Mouse (Mus musculus): ENCODE results near the gene Ppil3. TPM values are rescaled to one million over a fixed set of nuclear protein-coding genes. Genes with fewer than 3 reads are reported as not detected.

Ppil3 gene
- polyA plus RNA-seq, 1 experiment from 2014 or later = 49.8 TPM

DNA sequence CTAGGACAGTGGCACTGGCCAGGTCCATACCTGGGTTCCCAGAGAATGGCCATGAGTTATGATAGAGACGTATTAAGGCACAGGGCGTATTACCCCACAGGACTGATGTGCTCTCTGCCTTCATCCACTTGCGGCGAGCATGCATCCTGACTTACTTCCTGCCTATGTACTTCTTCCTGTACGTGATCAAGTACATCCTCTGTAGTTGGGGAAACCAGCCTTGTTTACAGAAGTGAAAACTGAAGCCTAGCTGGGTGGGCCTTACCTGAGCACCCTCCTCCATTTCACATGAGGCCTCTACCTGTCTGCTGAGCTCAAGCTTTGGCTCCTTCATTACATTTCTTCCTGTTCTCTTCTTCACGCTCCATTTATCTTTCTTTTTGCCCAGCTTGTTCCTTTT lies 9.0 kb upstream of the Ppil3 start:
- no peak overlapping the region for H3K4me3 ChIP-seq (ENCODE audit: low read depth, low read length)
- no peaks in the 10 kb centered on the region for H3K4me1 ChIP-seq (ENCODE audit: control insufficient read depth, insufficient read depth, low read length)
- no peaks in the 10 kb centered on the region for H3K9me3 ChIP-seq (replicated peaks; ENCODE audit: control insufficient read depth, low read length, poor library complexity, severe bottlenecking)
- H3K9ac ChIP-seq (ENCODE audit: low read depth, low read length) = no peak overlapping the region
- H3K27ac ChIP-seq (ENCODE audit: low read length) = no peak overlapping the region
- ATAC-seq = no peak
- no peaks in the 10 kb centered on the region for H3K27me3 ChIP-seq (ENCODE audit: control insufficient read depth, insufficient read depth, low read depth, low read length)
- 95% methylated on average over 6 of the region's 6 CpGs for WGBS
- H3K36me3 ChIP-seq (ENCODE audit: control insufficient read depth, insufficient read depth, low read length) = peaks cover 34% of the 10 kb centered on the region
- H3K4me2 ChIP-seq (ENCODE audit: low read length) = no peak overlapping the region

DNA sequence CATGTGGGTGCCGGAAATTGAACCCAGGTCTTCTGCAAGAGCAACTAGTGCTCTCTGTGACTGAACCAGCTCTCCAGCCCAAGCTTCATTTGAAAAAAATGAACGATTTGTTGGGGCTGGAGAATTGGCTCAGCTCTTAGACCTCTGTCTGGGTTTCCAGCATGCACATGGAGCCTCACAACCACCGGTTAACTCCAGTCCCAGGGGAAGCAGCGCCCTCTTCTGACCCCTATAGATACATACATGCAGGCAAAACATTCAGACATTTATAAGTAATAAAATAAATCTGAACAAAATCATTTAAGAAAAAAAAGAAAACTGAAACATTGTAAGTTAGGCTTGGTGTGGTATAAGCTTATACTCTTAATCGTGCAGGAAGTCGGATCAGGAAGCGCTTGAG lies 3.1 kb upstream of the Ppil3 start:
- no peaks in the 10 kb centered on the region for H3K27me3 ChIP-seq (ENCODE audit: control insufficient read depth, insufficient read depth, low read depth, low read length)
- no peak overlapping the region for H3K4me3 ChIP-seq (ENCODE audit: low read depth, low read length)
- 90% methylated on average over 7 of the region's 7 CpGs for WGBS
- no peak overlapping the region for H3K9ac ChIP-seq (ENCODE audit: low read depth, low read length)
- no peaks in the 10 kb centered on the region for H3K9me3 ChIP-seq (replicated peaks; ENCODE audit: control insufficient read depth, low read length, poor library complexity, severe bottlenecking)
- H3K4me1 ChIP-seq (ENCODE audit: control insufficient read depth, insufficient read depth, low read length) = peaks cover 21% of the 10 kb centered on the region
- no peak for ATAC-seq
- H3K36me3 ChIP-seq (ENCODE audit: control insufficient read depth, insufficient read depth, low read length) = peaks cover 22% of the 10 kb centered on the region
- no peak overlapping the region for H3K27ac ChIP-seq (ENCODE audit: low read length)
- no peak overlapping the region for H3K4me2 ChIP-seq (ENCODE audit: low read length)

DNA sequence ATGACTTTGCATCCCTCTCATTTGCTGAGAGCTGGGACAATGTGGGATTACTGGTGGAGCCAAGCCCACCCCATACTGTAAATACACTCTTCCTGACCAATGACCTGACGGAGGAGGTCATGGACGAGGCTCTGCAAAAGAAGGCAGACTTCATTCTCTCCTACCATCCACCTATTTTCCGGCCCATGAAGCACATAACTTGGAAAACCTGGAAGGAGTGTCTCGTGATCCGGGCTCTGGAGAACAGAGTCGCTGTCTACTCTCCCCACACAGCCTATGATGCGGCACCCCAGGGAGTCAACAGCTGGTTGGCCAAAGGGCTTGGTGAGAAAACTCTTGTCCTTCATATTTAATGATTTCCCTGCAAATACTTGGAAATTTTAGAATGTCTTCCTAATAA lies 2.5 kb upstream of the Ppil3 start:
- Histone ChIP-seq H3K36me3 (ENCODE audit: control insufficient read depth, insufficient read depth, low read length) (peaks cover 18% of the 10 kb centered on the region), H3K27ac (ENCODE audit: low read length) (no peak overlapping the region), H3K4me3 (ENCODE audit: low read depth, low read length) (no peak overlapping the region), H3K27me3 (ENCODE audit: control insufficient read depth, insufficient read depth, low read depth, low read length) (no peaks in the 10 kb centered on the region), H3K4me1 (ENCODE audit: control insufficient read depth, insufficient read depth, low read length) (peaks cover 21% of the 10 kb centered on the region), H3K4me2 (ENCODE audit: low read length) (no peak overlapping the region), H3K9me3 (replicated peaks; ENCODE audit: control insufficient read depth, low read length, poor library complexity, severe bottlenecking) (no peaks in the 10 kb centered on the region), H3K9ac (ENCODE audit: low read depth, low read length) (no peak overlapping the region)
- no peak for ATAC-seq
- WGBS = 94% methylated on average over 7 of the region's 7 CpGs

DNA sequence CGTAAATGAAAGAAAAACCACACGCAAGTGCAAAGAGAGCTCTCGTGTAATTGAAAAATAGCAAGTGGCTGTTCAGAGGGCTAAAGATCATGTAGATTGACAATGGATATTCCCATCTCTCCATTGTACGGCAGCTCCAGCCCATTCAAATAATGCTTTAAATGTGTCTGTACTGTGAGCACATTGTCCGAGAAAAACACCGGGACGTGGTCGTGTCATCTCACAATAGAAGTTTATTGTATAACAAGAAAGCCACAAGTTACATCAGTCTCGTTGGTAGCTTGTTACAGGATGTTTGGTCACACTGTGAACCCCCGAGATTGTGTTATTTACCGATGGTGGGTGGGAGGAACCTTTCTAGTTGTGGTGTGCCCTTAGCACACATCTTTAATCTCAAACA lies 575 bp upstream of the Ppil3 start:
- H3K9me3 ChIP-seq (replicated peaks; ENCODE audit: control insufficient read depth, low read length, poor library complexity, severe bottlenecking) = no peaks in the 10 kb centered on the region
- peaks cover 21% of the 10 kb centered on the region for H3K4me1 ChIP-seq (ENCODE audit: control insufficient read depth, insufficient read depth, low read length)
- peak overlapping the region; percentile 87 for H3K27ac ChIP-seq (ENCODE audit: low read length)
- no peaks in the 10 kb centered on the region for H3K27me3 ChIP-seq (ENCODE audit: control insufficient read depth, insufficient read depth, low read depth, low read length)
- H3K4me3 ChIP-seq (ENCODE audit: low read depth, low read length) = peak overlapping the region; percentile 76
- peak; percentile 30 for ATAC-seq
- 6% methylated on average over 11 of the region's 11 CpGs for WGBS
- peaks cover 11% of the 10 kb centered on the region for H3K36me3 ChIP-seq (ENCODE audit: control insufficient read depth, insufficient read depth, low read length)
- peak overlapping the region; percentile 85 for H3K4me2 ChIP-seq (ENCODE audit: low read length)
- peak overlapping the region; percentile 82 for H3K9ac ChIP-seq (ENCODE audit: low read depth, low read length)

DNA sequence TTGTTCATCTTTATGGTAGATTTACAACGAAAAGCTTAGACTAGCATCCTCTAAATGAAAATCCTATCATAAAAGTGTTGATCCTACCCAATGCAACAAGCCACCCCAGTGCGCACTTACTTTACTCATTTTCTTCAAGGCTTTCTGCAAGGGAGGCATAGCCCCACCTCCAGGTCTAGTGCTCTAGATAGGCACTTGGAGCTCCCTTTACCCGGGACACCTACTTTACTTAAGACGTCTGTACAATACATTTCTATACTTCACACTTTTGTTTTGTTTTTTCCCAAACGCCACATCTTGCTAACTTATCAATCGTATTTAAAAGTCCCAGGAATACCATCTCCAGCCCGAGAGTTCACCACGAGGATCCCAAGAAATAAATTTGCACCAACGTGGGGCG lies 595 bp downstream of the Ppil3 start:
- 11% methylated on average over 10 of the region's 10 CpGs for WGBS
- Histone ChIP-seq H3K4me2 (ENCODE audit: low read length) (peak overlapping the region; percentile 85), H3K27me3 (ENCODE audit: control insufficient read depth, insufficient read depth, low read depth, low read length) (no peaks in the 10 kb centered on the region), H3K27ac (ENCODE audit: low read length) (peak overlapping the region; percentile 87), H3K9ac (ENCODE audit: low read depth, low read length) (peak overlapping the region; percentile 82), H3K9me3 (replicated peaks; ENCODE audit: control insufficient read depth, low read length, poor library complexity, severe bottlenecking) (no peaks in the 10 kb centered on the region), H3K4me3 (ENCODE audit: low read depth, low read length) (peak overlapping the region; percentile 76), H3K36me3 (ENCODE audit: control insufficient read depth, insufficient read depth, low read length) (peaks cover 10% of the 10 kb centered on the region; the same call in 1 of the 2 replicates), H3K4me1 (ENCODE audit: control insufficient read depth, insufficient read depth, low read length) (peaks cover 21% of the 10 kb centered on the region)
- ATAC-seq = no peak

DNA sequence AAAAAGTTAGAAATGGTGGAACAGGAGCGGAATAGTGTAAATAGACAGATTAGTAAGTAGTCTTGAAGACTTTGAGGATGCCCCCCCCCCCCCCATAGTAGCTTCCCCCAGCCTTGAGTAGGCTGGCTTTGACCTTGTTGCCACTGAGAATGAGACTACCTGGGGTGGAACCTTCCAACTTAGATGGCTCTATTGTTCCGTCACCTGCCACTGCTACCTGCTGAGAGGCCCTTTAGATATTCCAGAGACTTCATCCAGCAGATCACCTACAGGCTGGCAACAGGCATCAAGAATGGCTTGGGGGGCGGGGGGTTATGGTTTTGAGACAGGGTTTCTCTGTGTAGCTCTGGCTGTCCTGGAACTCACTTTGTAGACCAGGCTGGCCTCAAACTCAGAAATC lies 20.7 kb downstream of the Ppil3 start:
- no peaks in the 10 kb centered on the region for H3K27me3 ChIP-seq (ENCODE audit: control insufficient read depth, insufficient read depth, low read depth, low read length)
- H3K27ac ChIP-seq (ENCODE audit: low read length) = no peak overlapping the region
- 0 out of 2 replicates have a peak, but pooled peaks have one; percentile 1 for ATAC-seq
- H3K9me3 ChIP-seq (replicated peaks; ENCODE audit: control insufficient read depth, low read length, poor library complexity, severe bottlenecking) = no peaks in the 10 kb centered on the region
- H3K4me1 ChIP-seq (ENCODE audit: control insufficient read depth, insufficient read depth, low read length) = peaks cover 20% of the 10 kb centered on the region
- no peak overlapping the region for H3K9ac ChIP-seq (ENCODE audit: low read depth, low read length)
- 82% methylated on average over 3 of the region's 3 CpGs for WGBS
- H3K4me2 ChIP-seq (ENCODE audit: low read length) = no peak overlapping the region
- H3K36me3 ChIP-seq (ENCODE audit: control insufficient read depth, insufficient read depth, low read length) = peaks cover 14% of the 10 kb centered on the region
- no peak overlapping the region for H3K4me3 ChIP-seq (ENCODE audit: low read depth, low read length)

DNA sequence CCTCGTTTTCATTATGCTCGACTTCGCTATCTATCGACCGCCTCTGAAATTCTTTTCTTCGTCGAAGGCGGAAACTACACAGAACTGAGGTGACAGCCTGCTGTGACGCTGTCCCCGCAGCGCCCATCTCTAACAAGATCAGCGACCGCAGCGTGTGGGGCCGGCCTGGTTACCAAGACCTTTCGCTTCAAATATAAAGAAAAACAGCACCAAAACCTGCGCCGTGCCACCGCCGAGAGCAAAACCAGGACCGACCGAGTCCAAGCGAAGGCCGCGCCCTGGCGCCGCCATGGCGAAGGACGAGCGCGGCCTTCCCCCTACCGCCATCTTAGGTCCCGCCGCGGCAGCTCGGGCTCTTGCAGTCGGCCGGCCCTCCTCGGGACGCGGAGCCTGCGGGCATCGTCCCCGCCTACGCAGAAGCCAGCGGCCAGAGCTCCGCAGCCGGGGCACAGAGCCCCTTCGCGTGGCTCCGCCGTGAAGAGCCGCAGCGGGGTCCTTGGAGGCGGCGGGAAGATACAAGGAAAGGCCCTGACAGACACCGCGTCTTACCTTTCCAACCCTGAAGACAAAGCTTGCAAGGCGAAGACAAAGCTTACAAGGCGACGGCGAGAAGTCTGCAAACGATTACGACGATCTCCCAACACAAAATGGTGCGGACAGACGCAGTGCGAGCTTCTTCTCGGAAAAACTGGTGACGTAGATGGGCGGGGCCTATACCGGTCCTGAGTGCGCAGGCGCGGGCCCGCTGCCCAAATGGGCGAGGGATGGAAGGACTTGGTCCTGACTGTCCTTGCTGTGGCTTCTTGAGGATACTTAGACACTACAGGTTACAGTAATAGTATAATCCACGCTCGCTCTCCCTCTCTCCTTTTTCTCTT lies 21.7 kb downstream of the Ppil3 start, which contains the start of gene Clk1:
TSS of gene Clk1 (minus strand) at position 696 of the 878 bp plus-strand sequence.
- Histone ChIP-seq H3K27me3 (ENCODE audit: control insufficient read depth, insufficient read depth, low read depth, low read length) (no peaks in the 10 kb centered on the region), H3K9me3 (replicated peaks; ENCODE audit: control insufficient read depth, low read length, poor library complexity, severe bottlenecking) (no peaks in the 10 kb centered on the region), H3K36me3 (ENCODE audit: control insufficient read depth, insufficient read depth, low read length) (peaks cover 22% of the 10 kb centered on the region), H3K9ac (ENCODE audit: low read depth, low read length) (peak within 1 kb of the TSS; percentile 100), H3K27ac (ENCODE audit: low read length) (peak within 1 kb of the TSS; percentile 99), H3K4me2 (ENCODE audit: low read length) (peak within 1 kb of the TSS; percentile 77), H3K4me3 (ENCODE audit: low read depth, low read length) (peak within 1 kb of the TSS; percentile 97), H3K4me1 (ENCODE audit: control insufficient read depth, insufficient read depth, low read length) (peaks cover 20% of the 10 kb centered on the region)
- ATAC-seq = peak; percentile 93
- WGBS = under 1% methylated on average over 72 of the region's 79 CpGs

DNA sequence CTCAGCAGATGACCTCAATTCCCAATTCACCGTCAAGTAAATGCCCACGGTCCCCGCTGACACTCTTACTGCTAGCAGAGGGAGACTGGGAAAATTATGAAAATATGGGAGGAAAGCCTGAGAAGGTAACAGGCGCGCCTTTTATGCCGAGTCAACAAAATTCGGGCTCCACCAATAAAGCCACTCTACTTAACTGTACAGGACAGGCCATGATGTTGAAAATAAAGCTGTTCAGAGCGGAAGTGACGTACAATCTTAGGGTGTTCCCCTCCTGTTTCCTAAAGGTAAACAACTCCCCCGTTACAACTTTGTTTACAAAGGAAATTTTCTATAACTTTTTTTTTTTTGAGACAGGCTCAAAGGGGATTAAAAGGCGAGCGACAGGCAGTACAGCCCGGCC lies 22.4 kb downstream of the Ppil3 start:
- 8% methylated on average over 13 of the region's 13 CpGs for WGBS
- H3K36me3 ChIP-seq (ENCODE audit: control insufficient read depth, insufficient read depth, low read length) = peaks cover 26% of the 10 kb centered on the region

DNA sequence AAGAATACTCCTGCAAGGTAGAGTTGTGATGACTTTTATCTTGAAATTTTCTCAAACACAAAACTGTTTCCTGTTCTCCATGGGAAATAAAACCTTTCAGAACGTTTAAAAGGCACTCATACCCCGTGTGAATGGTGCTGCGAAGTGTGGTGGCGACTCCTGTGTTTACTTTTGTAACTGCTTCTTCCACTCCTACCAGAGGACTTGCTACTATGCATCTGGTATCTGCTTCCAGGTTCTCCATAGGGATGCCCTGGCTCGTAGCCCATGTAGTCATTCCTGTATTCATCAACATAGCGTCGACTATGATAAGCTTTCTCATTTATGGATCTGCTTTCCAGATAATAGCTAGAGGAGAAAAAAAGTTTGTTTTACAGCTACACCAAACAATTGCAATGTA lies 24.3 kb downstream of the Ppil3 start:
- Histone ChIP-seq H3K4me3 (ENCODE audit: low read depth, low read length) (no peak overlapping the region), H3K4me2 (ENCODE audit: low read length) (peak overlapping the region; percentile 17; the same call in 1 of the 2 replicates), H3K4me1 (ENCODE audit: control insufficient read depth, insufficient read depth, low read length) (peaks cover 20% of the 10 kb centered on the region), H3K27ac (ENCODE audit: low read length) (no peak overlapping the region), H3K27me3 (ENCODE audit: control insufficient read depth, insufficient read depth, low read depth, low read length) (no peaks in the 10 kb centered on the region), H3K36me3 (ENCODE audit: control insufficient read depth, insufficient read depth, low read length) (peaks cover 34% of the 10 kb centered on the region), H3K9me3 (replicated peaks; ENCODE audit: control insufficient read depth, low read length, poor library complexity, severe bottlenecking) (no peaks in the 10 kb centered on the region), H3K9ac (ENCODE audit: low read depth, low read length) (no peak overlapping the region)
- no peak for ATAC-seq
- WGBS = 71% methylated on average over 7 of the region's 7 CpGs

More for the DNA sequence above, 22.4 kb downstream of the Ppil3 start:
- Histone ChIP-seq H3K4me1 (ENCODE audit: control insufficient read depth, insufficient read depth, low read length) (peaks cover 20% of the 10 kb centered on the region), H3K9me3 (replicated peaks; ENCODE audit: control insufficient read depth, low read length, poor library complexity, severe bottlenecking) (no peaks in the 10 kb centered on the region), H3K4me2 (ENCODE audit: low read length) (peak overlapping the region; percentile 77), H3K27ac (ENCODE audit: low read length) (peak overlapping the region; percentile 99; the same call in 1 of the 2 replicates), H3K4me3 (ENCODE audit: low read depth, low read length) (peak overlapping the region; percentile 97), H3K9ac (ENCODE audit: low read depth, low read length) (peak overlapping the region; percentile 100), H3K27me3 (ENCODE audit: control insufficient read depth, insufficient read depth, low read depth, low read length) (no peaks in the 10 kb centered on the region)
- peak; percentile 56 for ATAC-seq
